Mouse (Mus musculus) bone marrow macrophage, adult 2 months (primary cell): ENCODE data around the gene Slc6a17.

Source experiments
- CTCF ChIP-seq: IDR thresholded peaks from 2 replicates; pipeline ENCODE4 v1.5.1; 2012; ENCODE audit warnings: low read depth, mild to moderate bottlenecking, low read length, moderate library complexity
- POLR2A ChIP-seq: IDR thresholded peaks from 2 replicates; pipeline ENCODE4 v1.6.1; 2012; ENCODE audit warnings: mild to moderate bottlenecking, low read depth, low read length, borderline replicate concordance

DNA sequence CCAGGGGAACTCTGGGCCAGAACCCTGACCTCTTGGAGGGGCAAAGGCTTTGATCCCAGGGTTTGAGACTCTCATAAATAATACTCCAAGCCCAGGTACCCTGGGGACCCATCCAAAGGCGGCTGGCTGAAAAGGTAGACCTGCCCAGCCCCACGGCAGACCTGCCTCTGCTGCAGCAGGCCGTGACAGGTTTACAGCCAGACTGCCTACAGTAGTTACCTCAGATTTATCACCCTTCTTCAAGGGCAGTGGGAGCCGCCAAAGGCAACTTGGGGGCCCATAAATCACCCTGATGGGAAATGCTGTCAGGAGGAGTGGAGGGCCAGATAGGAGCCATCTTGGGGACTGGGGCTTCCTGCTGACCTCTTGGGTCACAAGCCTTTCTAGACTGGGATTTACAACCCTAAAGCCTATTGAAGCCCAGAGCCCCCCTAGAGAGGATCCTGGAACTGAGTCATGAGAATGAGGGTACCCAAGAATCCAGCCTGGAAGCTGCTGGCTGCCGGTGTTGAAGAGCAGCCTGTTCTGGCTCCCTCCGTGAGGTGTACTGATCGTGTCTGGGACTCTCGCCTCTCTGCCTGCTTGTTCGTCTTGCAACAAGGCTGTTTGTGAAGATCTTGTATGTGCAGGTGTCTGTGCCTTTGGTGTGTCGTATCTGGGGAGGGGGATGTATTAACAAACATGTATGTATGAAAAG lies 28.0 kb upstream of the Slc6a17 start:
- TF ChIP-seq POLR2A (no peak), CTCF (no peak)
